ENCODE assay signal across 9 mouse cellular contexts in genomic region chr16:87261527-87261926, GRCm38 (mm10).
DNase-seq lines count a peak whose midpoint lies in the region; ATAC-seq and TF ChIP-seq lines count a peak whose summit lies in the region.
"Had no signal": no experiment of that assay in that cellular context is flagged by ENCODE, and none has a peak within 500 bp of the region (broad histone marks: within the 10 kb centered on the region; RNA-seq: fewer than 3 reads in every experiment).

No protein-coding gene starts in this region.

- no peaks in the 10 kb centered on the region for H3K9me3 ChIP-seq in kidney, embryonic 16.5 days (ENCODE audit: low read length)
- no peaks in the 10 kb centered on the region for H3K9me3 ChIP-seq in liver, postnatal 0 days (ENCODE audit: low read length)
- H3K9me3 ChIP-seq: G1E had no signal

- 60% methylated on average over 7 of the region's 7 CpGs for WGBS in kidney, embryonic 16.5 days
- 66% methylated on average over 7 of the region's 7 CpGs for WGBS in liver, postnatal 0 days (ENCODE audit: insufficient replicate concordance)

- TF ChIP-seq CTCF in Patski (IDR thresholded peaks at IDR 0.05): no peak
- TF ChIP-seq CTCF in liver, postnatal 0 days (IDR thresholded peaks at IDR 0.05; ENCODE audit: low read depth): no peak

- no peaks in the 10 kb centered on the region for H3K27me3 ChIP-seq in kidney, embryonic 16.5 days (ENCODE audit: insufficient read depth, low read length)
- H3K27me3 ChIP-seq in Patski: no peaks in the 10 kb centered on the region
- no peaks in the 10 kb centered on the region for H3K27me3 ChIP-seq in liver, postnatal 0 days (ENCODE audit: insufficient read depth, low read length)

- no peak overlapping the region for H3K27ac ChIP-seq in kidney, embryonic 16.5 days (ENCODE audit: low read length)
- H3K27ac ChIP-seq in liver, postnatal 0 days (ENCODE audit: low read depth): no peak overlapping the region

- no peak overlapping the region for H3K4me3 ChIP-seq in kidney, embryonic 16.5 days (ENCODE audit: low read length)
- no peak overlapping the region for H3K4me3 ChIP-seq in liver, postnatal 0 days (ENCODE audit: low read depth, low read length)

- POLR2A ChIA-PET in Patski (lab: Charles Lee): no interaction called here

- H3K36me3 ChIP-seq in kidney, embryonic 16.5 days (ENCODE audit: insufficient read depth, low read length): no peaks in the 10 kb centered on the region
- no peaks in the 10 kb centered on the region for H3K36me3 ChIP-seq in liver, postnatal 0 days (replicated peaks; ENCODE audit: insufficient read depth, low read length)
- H3K36me3 ChIP-seq: G1E had no signal

- DNase-seq in kidney, adult 11 months: peak; percentile 67
- no peak for DNase-seq in Patski (ENCODE audit: low read depth, low spot score)
- DNase-seq in cerebellum, postnatal 25 days: peak; percentile 59 to 70
- DNase-seq in heart, postnatal 25 days (ENCODE audit: low spot score): peak; percentile 77
- DNase-seq in liver, postnatal 0 days: no peak
- DNase-seq in MN1 (ENCODE audit: low spot score): no peak
- DNase-seq in spleen, adult 12 weeks (ENCODE audit: low spot score): no peak

- H3K4me2 ChIP-seq in kidney, embryonic 16.5 days (replicated peaks; ENCODE audit: low read depth, low read length): no peak overlapping the region
- H3K4me2 ChIP-seq in liver, postnatal 0 days (ENCODE audit: low read depth, low read length): no peak overlapping the region

- in situ Hi-C loops in Patski (cut with MboI; ENCODE audit: low pct_unique_long_range_greater_than_20kb): no loop called here

- no peak overlapping the region for H3K9ac ChIP-seq in kidney, embryonic 16.5 days (replicated peaks; ENCODE audit: low read length)
- no peak overlapping the region for H3K9ac ChIP-seq in liver, postnatal 0 days (replicated peaks)

- CTCF ChIA-PET in Patski (lab: Charles Lee): no interaction called here

- intact Hi-C loops in heart, postnatal 25 days (cut with DNase I): loop anchor here (5.0 kb wide), 1 partner anchor 46 kb away; no protein-coding TSS in a partner anchor

- TF ChIP-seq EP300 in liver, postnatal 0 days (IDR thresholded peaks at IDR 0.05; ENCODE audit: low read depth): peak; percentile 86

- H3K4me1 ChIP-seq in kidney, embryonic 16.5 days (ENCODE audit: insufficient read depth, low read length): peaks cover 6% of the 10 kb centered on the region
- H3K4me1 ChIP-seq in liver, postnatal 0 days (ENCODE audit: insufficient read depth): no peaks in the 10 kb centered on the region

- no peak; the same call in 1 of the 2 replicates for ATAC-seq in kidney, embryonic 16.5 days (ENCODE audit: low FRiP score, low TSS enrichment)
- peak; percentile 51 for ATAC-seq in Patski
- peak; percentile 33; the same call in 1 of the 2 replicates for ATAC-seq in liver, postnatal 0 days

Comparison
In these comparisons a context has a peak if more than half of its experiments do, and no peak if none do; other contexts are left out.
1. DNase-seq: peak in kidney, adult 11 months (single experiment), cerebellum, postnatal 25 days (2 of 2) and heart, postnatal 25 days (single experiment); none in Patski (single experiment), liver, postnatal 0 days (single experiment), MN1 (single experiment) and spleen, adult 12 weeks (single experiment).